Mouse (Mus musculus): ENCODE results near the gene Ncf2.

DNA sequence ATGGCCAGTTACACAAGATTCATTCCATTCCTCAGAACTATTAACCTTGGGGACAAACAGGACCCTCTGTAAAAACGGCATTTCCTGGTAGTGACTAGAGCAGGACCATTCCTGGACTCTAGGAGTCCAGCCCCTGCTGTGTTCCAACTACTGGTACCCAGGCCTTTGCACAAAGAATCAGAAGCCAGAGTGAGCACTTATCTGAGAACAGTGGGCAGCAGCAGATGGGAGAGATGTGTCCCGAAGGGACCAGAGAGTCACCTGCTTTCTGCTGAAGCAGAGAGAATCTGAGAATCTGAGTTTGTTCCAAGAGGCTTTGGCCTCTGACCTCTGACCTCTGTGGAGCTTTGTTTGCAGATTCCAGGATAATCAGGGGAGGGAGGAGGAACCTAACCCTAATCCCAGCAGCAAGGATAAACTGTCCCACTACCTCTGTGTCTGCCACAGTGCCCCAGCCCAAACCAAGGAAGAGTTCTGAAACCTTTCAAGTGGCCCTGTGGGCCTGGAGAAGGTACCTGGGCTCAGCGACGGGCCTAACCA, 11.8 kb upstream of the Ncf2 start:
- TF ChIP-seq CTCF (IDR thresholded peaks at IDR 0.05; ENCODE audit: borderline replicate concordance, insufficient read depth, low read length) (no peak), POLR2A (IDR thresholded peaks at IDR 0.05; ENCODE audit: low read depth, low read length) (no peak)
